Mouse (Mus musculus): ENCODE results near the gene Plin2.
"Not testable (repeated sequence)": the region's sequence is repeated elsewhere in the genome, so short reads cannot be mapped to it uniquely, and the experiment has no call there.

Gene Plin2

DNA sequence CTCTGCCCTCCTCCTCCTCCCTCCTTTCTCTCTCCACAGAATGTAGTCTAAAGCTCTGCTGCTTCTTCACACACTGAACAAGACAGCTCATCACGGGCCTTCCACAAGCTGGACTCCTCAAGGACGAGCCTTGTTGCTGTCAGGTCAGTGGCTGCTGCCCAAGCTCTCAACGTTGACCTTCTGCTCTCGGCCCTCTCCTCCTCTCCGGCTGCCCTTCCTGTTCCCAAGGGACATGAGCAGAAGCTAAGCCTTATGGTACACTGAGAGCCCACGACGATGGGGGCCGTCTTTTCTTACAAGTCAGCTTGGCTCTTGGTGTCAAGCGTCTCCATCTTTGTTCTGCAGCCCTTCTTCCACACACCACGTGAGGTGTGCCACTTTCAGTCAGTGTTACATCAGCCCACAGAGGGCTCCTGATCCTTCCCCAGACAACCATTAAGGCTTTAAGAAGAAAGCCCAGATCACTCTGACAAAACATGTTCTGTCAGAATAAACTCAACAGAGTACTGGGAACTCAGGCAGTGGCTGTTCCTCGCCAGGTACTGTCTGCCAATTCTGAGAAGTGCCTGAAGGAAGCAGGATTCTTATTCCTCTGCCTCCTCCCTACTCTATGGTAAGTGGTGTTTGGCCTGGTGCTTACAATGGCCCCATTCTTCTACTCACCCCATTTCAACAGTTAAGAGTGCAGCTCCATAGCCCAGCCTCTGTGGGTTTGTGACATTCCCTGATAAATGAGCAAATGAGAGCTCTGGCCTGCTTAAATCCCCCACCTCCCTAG, 15.6 kb upstream of the Plin2 start:
- in situ Hi-C loops (cut with MboI; ENCODE audit: unreplicated experiment in 2 of 2): loop anchor here (25.0 kb wide), 2 partner anchors 848 to 1273 kb away; no protein-coding TSS in a partner anchor

- in situ Hi-C loops (cut with MboI; ENCODE audit: unreplicated experiment in 2 of 2): loop anchor here (25.0 kb wide), 2 partner anchors 848 to 1273 kb away; no protein-coding TSS in a partner anchor
These were observed 14.9 kb upstream of the Plin2 start for GRCm38 (mm10) chr4:86684806-86685205.

DNA sequence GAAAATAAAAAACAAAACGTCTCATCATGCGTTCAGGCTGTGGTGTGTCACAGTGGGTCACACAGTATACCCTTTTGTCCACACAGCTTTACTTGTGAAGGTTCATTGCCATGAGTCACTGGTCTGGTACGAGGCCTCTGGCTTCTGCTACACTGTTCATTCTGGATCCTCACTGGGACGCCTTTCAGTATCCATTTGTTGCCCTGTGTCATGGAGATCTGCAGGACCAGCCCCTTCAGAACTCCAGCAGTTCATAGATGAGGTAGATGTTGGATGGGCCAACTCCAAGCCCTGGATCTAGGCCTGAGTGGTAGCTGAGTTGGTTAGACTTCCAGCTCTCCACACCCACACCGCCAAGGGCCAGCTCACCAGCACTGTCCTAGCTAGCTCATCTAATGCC, 13.9 kb upstream of the Plin2 start:
- in situ Hi-C loops (cut with MboI; ENCODE audit: unreplicated experiment in 2 of 2): loop anchor here (25.0 kb wide), 2 partner anchors 846 to 1271 kb away; no protein-coding TSS in a partner anchor

- in situ Hi-C loops (cut with MboI; ENCODE audit: unreplicated experiment in 2 of 2): loop anchor here (25.0 kb wide), 2 partner anchors 846 to 1271 kb away; no protein-coding TSS in a partner anchor
These were observed 13.4 kb upstream of the Plin2 start for GRCm38 (mm10) chr4:86683280-86683679.

DNA sequence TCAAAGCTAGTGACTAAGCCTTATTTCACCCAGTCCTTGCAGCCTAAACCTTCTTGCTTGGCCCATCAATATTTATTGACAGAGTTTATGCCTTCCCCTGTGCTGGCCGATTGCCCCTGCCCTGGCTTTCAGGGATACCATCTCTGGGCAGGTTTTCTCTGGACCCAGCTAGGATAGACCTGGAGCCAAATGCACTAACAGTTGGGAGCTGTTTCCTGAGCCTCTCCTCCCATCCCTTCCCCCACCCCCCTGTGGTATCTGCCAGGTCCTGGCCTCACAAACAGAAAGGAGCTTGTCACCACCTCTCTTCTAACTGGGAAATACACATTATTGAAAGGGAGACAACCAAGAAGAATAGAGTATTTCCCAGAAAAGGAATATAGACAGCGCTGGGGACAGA, 12.0 kb upstream of the Plin2 start:
- in situ Hi-C loops (cut with MboI; ENCODE audit: unreplicated experiment in 2 of 2): loop anchor here (25.0 kb wide), 2 partner anchors 845 to 1270 kb away; no protein-coding TSS in a partner anchor

- in situ Hi-C loops (cut with MboI; ENCODE audit: unreplicated experiment in 2 of 2): loop anchor here (25.0 kb wide), 2 partner anchors 844 to 1269 kb away; no protein-coding TSS in a partner anchor
These were observed 11.6 kb upstream of the Plin2 start for GRCm38 (mm10) chr4:86681421-86681820.

GRCm38 (mm10) chr4:86679686-86680085, 9.8 kb upstream of the Plin2 start:
- in situ Hi-C loops (cut with MboI; ENCODE audit: unreplicated experiment in 2 of 2): loop anchor here (25.0 kb wide), 2 partner anchors 842 to 1267 kb away; no protein-coding TSS in a partner anchor

- in situ Hi-C loops (cut with MboI; ENCODE audit: unreplicated experiment in 2 of 2): loop anchor here (25.0 kb wide), 2 partner anchors 839 to 1264 kb away; no protein-coding TSS in a partner anchor
These were observed 6.9 kb upstream of the Plin2 start for GRCm38 (mm10) chr4:86676756-86677155.

DNA sequence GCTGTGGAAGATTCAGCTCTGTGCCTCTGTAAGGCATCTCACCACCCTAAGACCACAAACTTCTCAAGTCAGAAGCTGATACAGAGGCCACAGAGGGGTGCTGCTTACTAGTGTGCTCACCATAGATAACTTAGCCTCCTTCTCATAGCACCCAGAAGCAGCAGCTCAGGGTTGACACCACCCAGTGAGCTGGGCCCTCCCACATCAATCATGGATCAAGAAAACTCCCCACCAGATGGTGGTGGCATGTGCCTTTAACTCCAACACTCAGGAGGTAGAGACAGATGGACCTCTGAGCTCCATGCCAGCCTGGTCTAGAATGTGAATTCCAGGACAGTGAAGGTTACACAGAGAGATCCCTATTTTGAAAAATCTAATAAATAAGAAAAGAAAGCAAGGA, 4.9 kb upstream of the Plin2 start:
- in situ Hi-C loops (cut with MboI; ENCODE audit: unreplicated experiment in 2 of 2): loop anchor here (25.0 kb wide), 2 partner anchors 837 to 1262 kb away; no protein-coding TSS in a partner anchor

DNA sequence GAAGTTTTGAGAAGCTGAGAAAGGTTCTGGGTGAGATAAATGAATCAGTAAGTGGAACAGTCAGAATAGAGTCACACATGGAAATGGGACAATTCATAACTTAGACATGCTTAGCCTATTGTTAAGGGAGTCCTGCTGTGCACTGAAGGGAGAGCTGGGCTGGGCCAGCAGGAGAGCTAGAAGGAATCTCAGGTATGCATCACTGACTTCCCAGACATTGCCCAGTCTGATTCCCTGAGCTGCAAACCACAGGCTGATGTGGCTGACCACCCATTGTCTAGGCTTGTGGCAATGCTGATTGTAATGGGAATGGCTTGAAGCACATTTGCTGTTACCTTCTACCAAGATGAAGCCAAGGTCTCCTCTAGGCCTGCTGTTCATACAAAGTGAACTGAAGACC, 4.3 kb upstream of the Plin2 start:
- in situ Hi-C loops (cut with MboI; ENCODE audit: unreplicated experiment in 2 of 2): not testable (repeated sequence)

- in situ Hi-C loops (cut with MboI; ENCODE audit: unreplicated experiment in 2 of 2): no loop called here
These were observed 2.6 kb upstream of the Plin2 start for GRCm38 (mm10) chr4:86672450-86672849.

GRCm38 (mm10) chr4:86671803-86672202, 1.9 kb upstream of the Plin2 start:
- in situ Hi-C loops (cut with MboI; ENCODE audit: unreplicated experiment in 2 of 2): no loop called here

DNA sequence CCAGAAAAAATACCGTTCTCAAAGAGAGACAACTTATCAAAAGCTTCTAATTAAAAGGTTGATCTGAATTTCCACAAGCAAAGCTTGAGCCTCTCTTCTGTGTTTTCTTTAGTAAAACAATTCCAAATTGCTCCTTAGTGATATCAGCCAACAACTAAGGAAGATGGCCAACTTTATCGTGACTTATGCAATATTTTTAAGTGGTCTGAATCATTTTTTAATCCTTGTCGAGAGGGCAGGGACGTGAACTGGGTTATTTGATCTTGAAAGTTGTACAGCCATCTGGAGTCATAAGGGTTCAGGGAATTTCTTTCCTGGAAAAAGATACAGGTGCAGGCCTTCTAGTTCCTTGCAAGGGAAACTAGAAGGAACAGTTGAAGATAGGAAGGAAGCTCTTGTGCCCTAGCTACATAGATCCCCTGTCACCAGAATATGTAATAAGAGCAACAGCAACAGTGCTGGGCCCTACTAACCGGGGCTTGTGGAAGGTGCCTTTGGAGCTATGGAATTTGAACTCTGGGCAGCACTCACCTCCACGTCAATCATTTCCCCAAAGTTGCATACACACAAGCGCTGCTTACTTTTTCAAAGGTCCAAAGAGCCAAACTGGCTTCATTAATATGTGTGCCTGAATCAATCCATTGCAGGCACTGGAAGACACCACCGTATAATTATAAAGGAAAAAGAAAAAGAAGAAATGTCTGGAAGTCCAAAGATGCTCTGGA, 884 bp upstream of the Plin2 start:
- in situ Hi-C loops (cut with MboI; ENCODE audit: unreplicated experiment in 2 of 2): no loop called here

GRCm38 (mm10) chr4:86669241-86669753, 563 bp downstream of the Plin2 start:
- in situ Hi-C loops (cut with MboI; ENCODE audit: unreplicated experiment in 2 of 2): not testable (repeated sequence)

DNA sequence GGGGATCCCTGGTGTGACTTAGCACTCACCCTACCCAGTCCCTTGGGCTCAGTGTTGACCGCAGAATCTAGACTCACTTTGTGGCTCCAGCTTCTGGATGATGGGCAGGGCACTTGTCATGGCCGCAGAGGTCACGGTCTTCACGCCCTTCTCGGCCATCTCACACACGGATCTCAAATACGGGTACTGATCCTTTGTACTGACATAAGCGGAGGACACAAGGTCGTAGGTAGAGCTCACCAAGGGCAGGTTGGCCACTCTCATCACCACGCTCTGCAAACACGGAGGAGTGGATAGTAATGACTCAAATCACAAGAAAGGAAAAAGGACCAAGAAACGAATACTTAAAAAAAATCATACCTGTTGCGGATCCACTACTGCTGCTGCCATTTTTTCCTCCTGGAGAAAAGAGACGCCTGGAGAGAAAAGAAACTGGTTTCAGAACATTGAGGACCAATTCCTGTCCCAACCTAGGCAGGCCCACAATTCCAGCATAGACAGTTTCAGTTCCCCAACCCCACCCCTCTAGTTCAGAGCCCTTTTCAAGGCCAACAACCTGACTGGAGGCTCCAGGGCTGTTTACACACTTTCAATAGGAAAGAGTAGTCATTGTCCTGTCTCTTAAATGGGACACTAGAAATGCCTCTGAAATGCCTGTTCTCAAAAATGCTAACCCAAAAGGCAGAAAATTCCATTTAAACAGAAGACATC, 1.4 kb downstream of the Plin2 start:
- in situ Hi-C loops (cut with MboI; ENCODE audit: unreplicated experiment in 2 of 2): no loop called here

DNA sequence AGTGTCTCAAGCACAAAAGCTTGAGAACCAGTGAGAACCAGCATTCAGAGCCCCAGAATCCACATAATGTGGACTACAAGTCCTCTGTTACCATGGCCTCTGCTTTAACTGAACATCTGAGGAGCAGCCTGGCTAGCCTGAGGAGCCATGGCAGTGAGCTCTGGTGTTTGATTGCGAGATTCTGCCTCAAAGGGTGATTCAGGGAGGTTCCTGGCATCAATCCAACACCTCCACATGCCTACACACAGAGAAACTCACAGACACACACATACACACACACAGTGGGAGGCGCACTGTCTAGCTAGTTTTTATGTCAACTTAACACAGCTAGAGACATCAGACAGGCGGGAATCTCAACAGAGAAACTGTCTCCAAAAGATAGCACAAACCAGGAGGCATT, 4.3 kb downstream of the Plin2 start:
- in situ Hi-C loops (cut with MboI; ENCODE audit: unreplicated experiment in 2 of 2): no loop called here

GRCm38 (mm10) chr4:86663919-86664318, 5.9 kb downstream of the Plin2 start:
- in situ Hi-C loops (cut with MboI; ENCODE audit: unreplicated experiment in 2 of 2): no loop called here

DNA sequence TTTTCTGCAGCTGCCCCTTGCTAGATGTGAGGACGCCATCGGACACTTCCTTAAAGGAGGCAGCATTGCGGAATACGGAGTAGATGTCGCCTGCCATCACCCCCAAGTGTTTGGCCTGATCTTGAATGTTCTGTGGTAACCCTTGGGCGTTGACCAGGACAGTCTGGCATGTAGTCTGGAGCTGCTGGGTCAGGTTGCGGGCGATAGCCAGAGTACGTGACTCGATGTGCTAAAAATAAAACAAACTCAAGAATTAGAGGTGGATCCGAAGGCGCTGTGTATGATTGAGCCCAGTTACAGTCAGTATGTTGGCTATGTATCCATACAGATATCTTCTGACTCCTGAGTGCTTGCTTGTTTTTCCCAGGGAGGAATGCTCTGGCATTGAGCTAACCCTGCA, 12.7 kb downstream of the Plin2 start:
- in situ Hi-C loops (cut with MboI; ENCODE audit: unreplicated experiment in 2 of 2): no loop called here

DNA sequence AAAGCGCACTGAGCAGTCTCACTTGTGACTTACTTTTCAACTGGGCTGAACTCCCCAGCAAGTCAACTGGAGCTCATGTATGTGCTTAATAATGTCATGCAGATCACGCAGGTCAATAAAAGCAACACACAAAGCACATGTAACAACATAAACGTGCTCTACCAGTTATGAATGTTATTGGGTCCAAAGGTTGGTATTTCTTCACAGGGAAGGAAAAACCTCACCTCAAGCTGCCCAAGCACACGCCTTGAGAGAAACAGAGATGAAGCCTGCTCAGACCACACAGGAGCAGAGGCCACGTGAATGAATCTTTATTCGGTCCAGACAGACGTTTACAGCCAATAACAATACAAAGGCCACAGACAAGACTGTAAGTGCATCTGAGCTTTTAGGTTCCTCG, 13.4 kb downstream of the Plin2 start:
- in situ Hi-C loops (cut with MboI; ENCODE audit: unreplicated experiment in 2 of 2): not testable (repeated sequence)

GRCm38 (mm10) chr4:86651686-86652384, 18.0 kb downstream of the Plin2 start:
- in situ Hi-C loops (cut with MboI; ENCODE audit: unreplicated experiment in 2 of 2): no loop called here
